In the genomic region with DNA sequence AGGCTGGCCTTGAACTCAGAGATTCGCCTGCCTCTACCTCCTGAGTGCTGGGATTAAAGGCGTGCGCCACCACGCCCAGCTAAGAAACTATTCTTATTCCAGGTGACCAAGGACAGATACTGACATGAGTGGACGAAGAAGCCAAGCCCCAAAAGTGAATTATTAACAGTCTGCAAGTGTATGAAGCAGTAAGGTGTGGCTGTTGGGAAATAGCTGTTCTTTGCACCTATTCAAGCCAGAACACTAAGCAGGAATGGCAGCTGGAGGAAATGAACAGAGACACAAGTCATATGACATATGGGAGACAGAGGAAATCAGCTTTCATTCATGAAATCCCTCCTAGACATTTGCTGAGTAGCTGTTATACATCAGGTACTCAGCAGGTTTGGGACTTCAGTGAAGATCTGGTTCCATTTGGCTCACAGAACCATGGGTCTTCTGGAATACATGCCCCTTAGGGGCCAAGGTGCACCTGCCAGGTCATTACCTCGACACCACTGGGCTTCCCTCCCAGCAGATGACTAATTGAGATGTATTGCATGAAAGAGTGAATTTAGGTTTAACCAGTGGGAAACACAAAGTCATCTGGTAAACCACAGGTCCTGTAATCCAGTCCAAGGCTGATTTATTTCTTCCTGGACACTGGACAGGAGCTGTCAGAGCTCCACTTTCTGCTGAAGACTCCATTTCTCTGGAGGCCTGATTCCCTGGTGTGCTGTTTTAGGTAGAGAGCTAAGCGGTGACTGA, we compare ENCODE assay signal across 19 mouse cellular contexts.
DNase-seq lines count a peak whose midpoint lies in the region; ATAC-seq and TF ChIP-seq lines count a peak whose summit lies in the region.
"Had no signal": no experiment of that assay in that cellular context is flagged by ENCODE, and none has a peak within 500 bp of the region (broad histone marks: within the 10 kb centered on the region; RNA-seq: fewer than 3 reads in every experiment).

No protein-coding gene starts in this region.

- H3K9me3 ChIP-seq in intestine, postnatal 0 days (ENCODE audit: control insufficient read depth): no peaks in the 10 kb centered on the region
- H3K9me3 ChIP-seq: embryonic facial prominence, embryonic 10.5 days; liver, embryonic 13.5 days; midbrain, embryonic 12.5 days had no signal

- H3K27me3 ChIP-seq in C2C12 (ENCODE audit: control insufficient read depth, insufficient read depth, insufficient read length): no peaks in the 10 kb centered on the region
- H3K27me3 ChIP-seq in intestine, postnatal 0 days (replicated peaks; ENCODE audit: control insufficient read depth, insufficient read depth, low read length): no peaks in the 10 kb centered on the region
- H3K27me3 ChIP-seq: liver, embryonic 13.5 days; midbrain, embryonic 12.5 days had no signal

- H3K4me3 ChIP-seq in C2C12 (ENCODE audit: insufficient read depth, poor library complexity, severe bottlenecking): no peak overlapping the region
- H3K4me3 ChIP-seq in intestine, postnatal 0 days (ENCODE audit: low read depth, low read length): no peak overlapping the region
- H3K4me3 ChIP-seq: embryonic facial prominence, embryonic 10.5 days; erythroblast, embryonic 14.5 days; gastrocnemius, adult 2 months; liver, embryonic 13.5 days; midbrain, embryonic 12.5 days had no signal

- H3K36me3 ChIP-seq in C2C12 (ENCODE audit: control insufficient read depth, insufficient read depth): no peaks in the 10 kb centered on the region
- H3K36me3 ChIP-seq in intestine, postnatal 0 days (ENCODE audit: control insufficient read depth, insufficient read depth): no peaks in the 10 kb centered on the region
- H3K36me3 ChIP-seq: embryonic facial prominence, embryonic 10.5 days; liver, embryonic 13.5 days; midbrain, embryonic 12.5 days had no signal

- no peak overlapping the region for H3ac ChIP-seq in C2C12 (ENCODE audit: control insufficient read depth, insufficient read length, low read depth)

- DNase-seq in cerebellum, postnatal 14 days: peak; percentile 27 to 28
- no peak for DNase-seq in cerebellum, adult 11 months
- peak; percentile 7 to 50 for DNase-seq in kidney, postnatal 36 days
- no peak for DNase-seq in kidney, postnatal 4 days
- no peak for DNase-seq in right cerebral cortex, postnatal 10 days (ENCODE audit: low spot score in 2 of 2)
- DNase-seq in urinary bladder, adult 18-20 months (ENCODE audit: low spot score in 2 of 2): no peak
- DNase-seq: adrenal gland, adult 8-10 months; B cell, adult 2 months; layer of hippocampus, adult 9-11 months; liver, embryonic 13.5 days; right cerebral cortex, adult 18-20 months; thymus, postnatal 36 days had no signal

- peak; percentile 98 for ATAC-seq in intestine, postnatal 0 days
- ATAC-seq: inflammation-experienced regulatory T-cells, adult 6 months had no signal

- TF ChIP-seq CTCF in C2C12 (IDR thresholded peaks at IDR 0.05; ENCODE audit: control insufficient read depth, insufficient read depth, insufficient read length): no peak
- no peak for TF ChIP-seq CTCF in intestine, postnatal 0 days (IDR thresholded peaks at IDR 0.05; ENCODE audit: low read depth)

- H3K4me1 ChIP-seq in intestine, postnatal 0 days (replicated peaks; ENCODE audit: control insufficient read depth, insufficient read depth, low read length): no peaks in the 10 kb centered on the region
- H3K4me1 ChIP-seq: embryonic facial prominence, embryonic 10.5 days; liver, embryonic 13.5 days had no signal

- no peaks in the 10 kb centered on the region for H3K79me2 ChIP-seq in C2C12 (ENCODE audit: control insufficient read depth, insufficient read depth)

- H3K27ac ChIP-seq in intestine, postnatal 0 days (ENCODE audit: low read depth, low read length): no peak overlapping the region
- H3K27ac ChIP-seq: embryonic facial prominence, embryonic 10.5 days; liver, embryonic 13.5 days; midbrain, embryonic 12.5 days had no signal

- no peak overlapping the region for H3K9ac ChIP-seq in intestine, postnatal 0 days (ENCODE audit: low read depth, low read length)
- H3K9ac ChIP-seq: liver, embryonic 13.5 days; midbrain, embryonic 12.5 days had no signal

- no peak overlapping the region for H3K4me2 ChIP-seq in intestine, postnatal 0 days (replicated peaks; ENCODE audit: low read depth)
- H3K4me2 ChIP-seq: liver, embryonic 13.5 days; midbrain, embryonic 12.5 days had no signal

- WGBS in intestine, postnatal 0 days: 59% methylated on average over 7 of the region's 7 CpGs

- no peaks in the 10 kb centered on the region for H3K79me3 ChIP-seq in C2C12 (ENCODE audit: low read depth)

TF ChIP-seq in C2C12, 6 proteins besides CTCF, POLR2A, EP300 and RAD21:
- peak; percentile 79 for TF ChIP-seq MYOD1 (IDR thresholded peaks at IDR 0.05; ENCODE audit: control insufficient read depth, insufficient read length, low read depth)
- peak; percentile 30 for TF ChIP-seq CEBPB (IDR thresholded peaks at IDR 0.05; ENCODE audit: low read depth)
- TF ChIP-seq USF1 (IDR thresholded peaks at IDR 0.05; ENCODE audit: low read depth): no peak
- TF ChIP-seq MAX (IDR thresholded peaks at IDR 0.05): no peak
- TF ChIP-seq FOSL1 (IDR thresholded peaks at IDR 0.05; ENCODE audit: insufficient read depth, low read length, poor library complexity, severe bottlenecking): no peak
TF ChIP-seq in C2C12: peak in this region for 2.

Comparison
In these comparisons a context has a peak if more than half of its experiments do, and no peak if none do; other contexts are left out.
1. DNase-seq: peak in cerebellum, postnatal 14 days (2 of 2) and kidney, postnatal 36 days (2 of 2); none in cerebellum, adult 11 months (single experiment), kidney, postnatal 4 days (0 of 2), right cerebral cortex, postnatal 10 days (0 of 2) and urinary bladder, adult 18-20 months (0 of 2).